Mouse (Mus musculus) olfactory bulb, adult 2 months (tissue): ENCODE results near the gene Ptgfrn.

Experiments used
- CTCF ChIP-seq: fragments of 200-500 bp; IDR thresholded peaks from 2 replicates; pipeline ENCODE4 v1.5.1; 2012; ENCODE audit warnings: low read depth, mild to moderate bottlenecking, low read length, moderate library complexity; ENCODE audit not compliant: insufficient read depth
- POLR2A ChIP-seq: fragments of 200-500 bp; IDR thresholded peaks from 2 replicates; pipeline ENCODE4 v1.6.1; 2012; ENCODE audit warnings: mild to moderate bottlenecking, low read depth, low read length, moderate library complexity; ENCODE audit not compliant: insufficient read depth

DNA sequence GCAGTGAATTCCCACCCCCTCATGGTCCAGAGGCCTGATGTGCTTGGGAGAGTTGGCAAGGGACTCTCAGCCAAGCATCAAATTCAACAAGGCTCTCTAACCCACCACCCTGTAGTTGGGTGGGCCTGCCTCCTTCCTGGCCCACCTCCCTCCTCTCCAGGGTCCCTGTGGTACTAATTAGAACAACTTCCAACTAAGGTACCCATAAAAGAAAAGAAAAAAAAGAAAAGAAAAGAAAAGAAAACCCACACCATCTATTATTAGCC is 693 bp upstream of the Ptgfrn start:
- no peak for TF ChIP-seq CTCF
- no peak for TF ChIP-seq POLR2A
